Mouse (Mus musculus) cortical plate, adult 2 months (tissue): ENCODE results near the gene Pmm1. TPM values are rescaled to one million over a fixed set of nuclear protein-coding genes. Genes with fewer than 3 reads are reported as not detected.
A peak's percentile ranks its signal among the peaks of the same experiment; 100 is the strongest.

ENCODE experiments used
- H3K27ac ChIP-seq: fragments of 200-500 bp; 2 replicates; pipeline ENCODE4 v1.5.1; 2012; ENCODE audit warnings: low read length, control low read depth, inconsistent platforms; ENCODE audit not compliant: insufficient read depth
- H3K4me1 ChIP-seq: fragments of 200-500 bp; 2 replicates; pipeline ENCODE4 v1.6.1; 2011; ENCODE audit warnings: low read length; ENCODE audit not compliant: control insufficient read depth, insufficient read depth
- H3K4me3 ChIP-seq: fragments of 200-500 bp; 2 replicates; pipeline ENCODE4 v1.5.1; 2011; ENCODE audit warnings: mild to moderate bottlenecking, low read length, control low read depth; ENCODE audit not compliant: insufficient read depth
- CTCF ChIP-seq: fragments of 200-500 bp; IDR thresholded peaks from 2 replicates; pipeline ENCODE4 v1.5.1; 2011; ENCODE audit warnings: mild to moderate bottlenecking, control low read depth, low read length; ENCODE audit not compliant: insufficient read depth; ENCODE audit errors: extremely low read depth
- POLR2A ChIP-seq: fragments of 200-500 bp; IDR thresholded peaks from 2 replicates; pipeline ENCODE4 v1.6.1; 2011; ENCODE audit warnings: mild to moderate bottlenecking, low read length, control low read depth; ENCODE audit not compliant: insufficient read depth; ENCODE audit errors: extremely low read depth
- polyA plus RNA-seq: library from polyadenylated mRNA; depleted of rRNA; stranded (reverse); fragments of >200 nt; gene quantifications from 2 replicates; pipeline ENCODE4 v1.2.3, GENCODE M21; 2012

Pmm1 gene
- polyA plus RNA-seq, 1 experiment = 300 TPM

DNA sequence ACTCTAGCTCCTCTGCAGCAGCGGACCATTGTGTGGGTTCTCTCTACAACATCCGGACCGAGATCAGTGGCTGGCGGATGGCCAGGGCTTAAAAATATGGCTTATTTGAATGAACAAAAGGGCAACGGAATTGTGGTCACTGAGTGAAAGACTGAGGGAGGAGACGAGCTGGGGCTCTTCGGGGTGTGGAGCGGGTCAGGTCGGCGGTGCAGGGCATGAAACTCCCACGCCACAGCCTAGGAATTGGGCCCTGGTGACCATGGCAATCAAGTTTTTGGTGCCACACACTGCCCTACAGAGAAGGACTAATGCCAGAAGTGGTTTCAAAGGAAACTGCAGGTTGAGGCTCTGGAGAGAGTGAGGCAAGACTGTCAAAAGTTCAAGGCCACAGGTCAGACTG lies 32.5 kb downstream of the Pmm1 start:
- TF ChIP-seq POLR2A (no peak), CTCF (no peak)
- Histone ChIP-seq H3K4me3 (no peak overlapping the region), H3K27ac (0 out of 2 replicates have a peak overlapping the region, but pooled peaks have one; percentile 22), H3K4me1 (peaks cover 12% of the 10 kb centered on the region)

DNA sequence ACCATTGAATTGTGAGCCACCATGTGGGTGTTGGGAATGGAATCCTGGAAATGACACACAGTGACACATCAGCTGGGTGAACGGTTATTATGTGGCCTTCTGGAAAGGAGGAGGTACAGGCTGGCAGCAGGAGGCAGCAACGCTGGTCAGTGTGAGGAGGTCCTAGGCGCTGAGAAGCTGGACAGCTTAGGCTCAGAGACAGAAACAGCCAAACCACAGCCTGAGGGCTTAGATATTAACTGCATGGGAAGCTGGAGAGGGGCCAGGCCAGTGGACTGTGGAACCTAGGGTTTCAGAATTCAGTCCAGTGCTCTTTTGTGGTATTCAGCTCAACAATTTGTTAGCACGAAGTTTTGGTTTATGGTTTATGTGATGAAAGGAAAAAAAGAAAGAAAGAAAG lies 33.0 kb downstream of the Pmm1 start:
- H3K27ac ChIP-seq = peak overlapping the region; percentile 28; the same call in 1 of the 2 replicates
- TF ChIP-seq CTCF (no peak), POLR2A (no peak)
- no peak overlapping the region for H3K4me3 ChIP-seq
- peaks cover 9% of the 10 kb centered on the region for H3K4me1 ChIP-seq

DNA sequence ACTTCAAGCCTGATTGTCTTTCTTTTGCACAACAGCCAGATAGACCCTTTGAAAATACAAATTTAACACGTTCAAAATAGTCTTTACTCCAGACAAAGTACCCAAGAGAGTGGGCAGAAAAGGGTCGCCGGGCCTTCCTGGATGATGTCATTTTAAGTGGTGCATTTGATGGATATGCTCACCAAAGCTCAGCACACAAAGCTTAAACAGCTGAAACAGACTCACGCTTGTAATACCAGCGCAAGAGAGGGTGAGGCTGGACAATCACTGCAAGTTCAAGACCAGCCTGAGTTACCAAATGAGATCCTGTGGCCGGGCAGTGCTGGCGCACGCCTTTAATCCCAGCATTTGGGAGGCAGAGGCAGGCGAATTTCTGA lies 34.3 kb downstream of the Pmm1 start:
- peaks cover 9% of the 10 kb centered on the region for H3K4me1 ChIP-seq
- no peak overlapping the region for H3K27ac ChIP-seq
- TF ChIP-seq POLR2A (no peak), CTCF (no peak)
- H3K4me3 ChIP-seq = no peak overlapping the region; the same call in 1 of the 2 replicates

DNA sequence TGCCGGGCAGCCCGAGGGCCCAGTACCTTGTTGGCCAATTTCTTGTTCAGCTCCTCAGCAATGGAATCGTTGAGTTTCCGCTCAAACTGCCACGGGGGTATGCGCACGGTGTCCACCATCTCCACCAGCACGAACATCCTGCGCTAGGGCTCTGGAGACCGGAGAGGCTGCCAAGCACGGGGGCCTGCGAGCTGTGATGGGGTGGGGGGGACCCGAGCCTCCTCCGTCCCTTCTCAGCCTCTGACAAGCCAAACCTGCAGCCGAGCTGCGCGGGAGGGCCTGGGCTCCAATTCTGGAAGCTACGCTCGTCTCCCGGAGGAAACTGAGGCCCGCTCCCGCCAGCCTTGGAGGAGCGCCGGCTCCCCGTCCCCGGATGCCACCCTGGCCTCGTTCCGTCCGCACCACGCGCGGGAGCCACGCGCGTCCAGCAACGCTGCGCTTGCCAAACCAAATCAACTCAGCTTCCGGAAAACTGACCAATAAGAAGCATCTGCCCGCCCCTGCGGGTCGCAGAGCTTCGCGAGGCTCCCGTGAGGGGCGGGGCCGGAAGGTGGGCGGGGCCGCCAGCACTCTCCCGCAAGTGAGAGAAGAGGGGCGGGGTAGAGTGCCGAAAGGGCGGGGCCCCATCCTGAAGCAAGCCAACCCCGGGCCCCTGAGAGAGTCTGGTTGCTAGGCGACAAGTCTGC lies 34.8 kb downstream of the Pmm1 start, which contains the start of gene Polr3h:
TSS of gene Polr3h (minus strand) at position 481 of the 686 bp plus-strand sequence.
- Histone ChIP-seq H3K4me3 (peak within 1 kb of the TSS; percentile 73), H3K27ac (peak within 1 kb of the TSS; percentile 11; the same call in 1 of the 2 replicates), H3K4me1 (peaks cover 9% of the 10 kb centered on the region)
- TF ChIP-seq CTCF (no peak), POLR2A (peak; percentile 76; the same call in 1 of the 2 replicates)

DNA sequence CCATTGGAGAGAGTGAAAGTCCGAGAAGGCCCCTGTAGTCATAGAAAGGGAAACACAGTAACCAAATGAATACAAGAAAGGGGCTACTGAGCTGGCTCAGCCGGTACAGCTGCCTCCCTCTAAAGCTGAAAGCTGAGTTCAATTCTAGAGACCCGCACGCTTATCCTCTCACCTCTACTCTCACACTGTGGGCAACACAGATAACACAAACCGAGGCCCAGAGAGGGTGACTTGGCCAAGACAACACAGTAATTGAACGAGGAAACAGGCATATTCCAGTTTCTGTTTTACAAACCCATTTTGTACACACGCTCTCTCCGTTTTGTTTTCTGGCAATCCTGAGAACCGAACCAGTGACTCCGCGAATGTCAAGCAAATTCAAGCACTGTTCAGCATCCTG lies 35.8 kb downstream of the Pmm1 start:
- no peak overlapping the region; the same call in 1 of the 2 replicates for H3K27ac ChIP-seq

DNA sequence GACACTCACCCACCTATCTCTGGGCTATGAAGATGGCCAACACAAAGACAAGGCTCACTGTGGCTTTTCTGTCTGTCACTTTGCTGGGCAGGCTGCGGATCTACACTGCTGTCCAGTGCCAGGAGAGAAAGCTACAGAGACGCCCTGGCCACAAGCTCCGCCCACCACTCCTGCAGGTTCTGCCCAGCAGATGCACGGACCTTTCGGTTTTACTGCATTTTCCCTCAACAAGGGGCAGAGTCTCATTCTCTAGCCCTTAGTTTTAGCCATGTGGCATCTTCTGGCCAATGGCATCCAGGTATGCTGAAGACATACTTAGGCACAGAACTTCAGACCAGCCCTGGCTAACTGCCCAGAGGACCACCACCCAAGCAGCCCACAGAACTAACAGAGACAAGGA lies 39.5 kb downstream of the Pmm1 start:
- no peak overlapping the region for H3K4me3 ChIP-seq
- TF ChIP-seq CTCF (no peak), POLR2A (no peak)
- H3K4me1 ChIP-seq = peaks cover 9% of the 10 kb centered on the region
- H3K27ac ChIP-seq = peak overlapping the region; percentile 24

More for the DNA sequence above, 35.8 kb downstream of the Pmm1 start:
- Histone ChIP-seq H3K4me1 (peaks cover 12% of the 10 kb centered on the region), H3K4me3 (peak overlapping the region; percentile 73)
- TF ChIP-seq CTCF = no peak
- no peak for TF ChIP-seq POLR2A

DNA sequence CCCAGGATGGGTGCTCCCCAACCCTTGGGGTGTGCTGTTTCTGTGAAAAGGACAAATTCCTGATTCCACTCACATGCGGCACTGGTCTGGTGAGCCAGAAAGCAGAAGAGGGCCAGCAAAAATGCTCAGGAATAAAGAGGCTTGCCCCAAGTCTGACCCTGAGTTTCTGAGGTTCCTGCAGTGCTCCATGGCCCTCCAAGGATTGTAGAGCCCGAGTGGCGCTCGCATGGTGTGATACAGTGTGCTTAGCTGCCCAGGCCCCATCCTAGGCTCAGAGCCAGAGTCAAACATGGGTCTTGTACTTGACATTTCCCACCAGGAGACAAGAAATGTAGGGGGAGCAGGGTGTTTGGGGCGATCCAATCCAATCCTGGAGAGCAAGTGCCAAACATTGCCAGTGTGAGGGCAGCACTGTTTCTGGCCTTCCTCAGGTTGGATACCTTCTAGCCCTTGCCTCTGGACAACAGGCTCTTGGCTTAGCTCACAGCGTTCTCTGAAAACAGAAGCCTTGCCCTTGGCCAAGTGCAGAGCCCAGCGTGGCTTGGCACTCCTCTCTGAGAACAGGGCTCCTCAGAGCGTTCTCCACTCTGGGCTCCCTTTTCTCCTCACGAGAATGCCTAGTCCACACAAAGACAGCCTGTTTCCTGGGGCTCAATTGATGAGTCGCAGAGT lies 40.0 kb downstream of the Pmm1 start:
- Histone ChIP-seq H3K27ac (peak overlapping the region; percentile 63), H3K4me3 (no peak overlapping the region), H3K4me1 (peaks cover 9% of the 10 kb centered on the region)
- TF ChIP-seq POLR2A = no peak
- TF ChIP-seq CTCF = no peak

DNA sequence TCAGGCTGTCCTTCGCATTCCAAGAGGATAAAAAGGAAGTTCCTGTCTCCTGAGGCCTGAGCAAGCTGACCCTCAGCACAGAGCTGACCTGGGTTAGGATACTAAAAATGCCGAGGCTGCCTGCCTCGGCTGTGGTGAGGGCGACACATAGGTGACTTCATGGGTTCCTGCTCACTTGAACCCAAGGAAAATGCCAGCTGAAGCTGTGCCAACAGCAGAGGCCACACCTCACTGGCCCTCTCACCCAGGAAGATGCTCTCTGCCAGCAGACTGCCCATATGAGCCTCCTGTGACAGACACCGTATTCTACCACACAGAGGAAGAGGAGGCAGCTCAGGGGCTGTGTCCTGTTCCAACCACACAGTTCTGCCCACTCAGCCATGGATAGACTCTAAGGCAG lies 41.7 kb downstream of the Pmm1 start:
- Histone ChIP-seq H3K4me3 (no peak overlapping the region), H3K4me1 (peaks cover 7% of the 10 kb centered on the region), H3K27ac (no peak overlapping the region)
- TF ChIP-seq POLR2A (no peak), CTCF (no peak)

DNA sequence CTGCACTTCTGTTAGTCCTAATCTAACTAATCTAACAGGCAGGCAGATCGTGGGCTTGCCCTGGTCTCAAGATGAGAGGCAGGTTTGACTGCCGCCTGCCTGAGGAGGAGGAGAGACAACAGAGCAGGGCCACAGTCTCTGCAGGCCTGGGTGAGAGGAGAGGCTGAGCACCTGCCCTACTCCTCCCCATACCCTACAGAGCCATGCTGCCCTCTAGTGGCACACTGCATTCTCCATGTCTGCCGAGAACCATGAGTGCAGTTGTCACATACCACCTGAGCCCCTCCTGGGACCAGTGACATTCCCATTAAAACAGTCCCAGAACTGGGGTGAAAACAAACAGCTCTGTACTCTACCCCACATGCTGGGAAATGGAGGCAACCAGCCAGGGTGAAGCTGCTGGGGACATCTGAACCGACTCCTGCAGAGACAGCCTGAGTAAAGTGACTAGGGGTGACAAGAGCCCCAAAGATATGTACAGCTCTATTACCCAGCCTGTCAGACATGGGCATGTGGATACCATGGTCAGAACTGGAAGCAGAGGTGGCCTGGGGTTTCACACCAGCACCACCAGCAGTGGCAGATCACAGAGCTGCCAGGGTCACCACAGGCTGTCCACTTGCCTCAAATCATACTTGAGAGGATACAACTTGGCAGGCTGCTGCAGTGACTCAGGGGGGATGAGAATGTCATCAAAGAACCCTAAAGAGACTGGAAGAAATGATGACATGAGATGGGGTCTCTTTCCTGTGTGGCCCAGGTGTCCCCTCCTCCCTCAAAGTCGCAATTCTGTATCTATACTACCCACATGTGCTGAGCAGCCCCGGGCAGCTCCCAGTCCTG lies 42.9 kb downstream of the Pmm1 start:
- TF ChIP-seq POLR2A (no peak), CTCF (peak; percentile 95)
- H3K4me1 ChIP-seq = peaks cover 4% of the 10 kb centered on the region
- no peak overlapping the region for H3K27ac ChIP-seq
- no peak overlapping the region for H3K4me3 ChIP-seq

DNA sequence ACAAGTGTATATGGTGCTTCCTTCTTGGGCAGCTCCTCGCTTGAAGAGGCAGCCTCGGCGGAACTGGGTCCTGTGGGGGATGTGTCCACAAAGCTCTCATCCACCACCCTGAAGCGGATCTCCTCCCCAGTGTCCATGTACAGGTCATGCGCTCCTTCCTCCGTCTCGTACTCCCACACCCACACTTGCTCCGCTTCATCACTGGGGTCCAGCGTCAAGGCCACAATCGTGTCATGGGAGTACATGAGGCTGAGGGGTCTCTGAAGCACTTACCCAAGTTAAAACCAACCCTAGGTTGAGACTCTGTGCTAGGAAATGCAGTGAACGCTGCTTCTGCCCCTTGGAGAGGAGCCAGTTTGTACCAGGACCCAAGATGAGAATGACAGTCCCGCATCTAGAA lies 43.5 kb downstream of the Pmm1 start:
- Histone ChIP-seq H3K4me1 (peaks cover 2% of the 10 kb centered on the region), H3K27ac (no peak overlapping the region), H3K4me3 (no peak overlapping the region)
- TF ChIP-seq CTCF (no peak), POLR2A (no peak)
